Mouse (Mus musculus): ENCODE measurements around the gene Tpr. TPM values are rescaled to one million over a fixed set of nuclear protein-coding genes. Genes with fewer than 3 reads are reported as not detected.
A peak's percentile ranks its signal among the peaks of the same experiment; 100 is the strongest.

Tpr gene
- total and polyA plus RNA-seq, 3 experiments, result 213 to 382 (median 229) TPM

DNA sequence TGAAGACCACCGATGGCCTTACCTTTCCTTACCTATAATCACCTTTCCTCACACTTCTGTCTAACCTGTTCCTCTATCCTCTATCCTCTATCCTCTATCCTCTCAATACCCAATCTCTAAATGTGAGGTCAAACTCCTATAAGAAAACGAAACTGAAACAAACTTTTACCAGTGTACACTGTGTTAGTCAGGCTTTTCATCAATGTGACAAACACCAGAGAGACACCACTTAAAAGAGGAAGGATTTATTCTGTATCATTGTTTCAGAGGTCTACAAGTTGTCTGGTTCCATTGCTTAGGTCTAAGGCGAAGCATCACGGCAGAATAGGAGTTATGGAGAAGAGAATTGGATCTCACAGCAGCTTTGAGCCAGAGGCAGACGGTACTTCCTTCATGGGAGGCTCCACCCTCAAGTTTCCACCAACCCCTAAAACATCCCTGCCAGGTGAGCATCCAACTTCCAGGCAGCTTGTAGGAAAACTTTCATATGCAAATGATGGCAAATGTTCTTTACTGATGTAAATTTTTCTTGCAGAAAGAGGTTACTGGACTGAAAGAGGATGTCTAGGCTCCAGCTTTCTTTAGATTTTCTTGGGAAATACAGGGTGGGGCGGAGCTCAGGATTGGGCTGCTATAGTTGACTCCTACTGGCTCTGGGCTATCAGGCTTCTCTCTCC lies 104.1 kb downstream of the Tpr start:
- peak; percentile 16 for DNase-seq (ENCODE audit: low read depth, low spot score)

GRCm38 (mm10) chr1:150497690-150498089 lies 105.1 kb downstream of the Tpr start:
- DNase-seq (ENCODE audit: low read depth, low spot score), result peak; percentile 7
- Histone ChIP-seq H3K4me1 (ENCODE audit: control insufficient read depth in 1 of 2, insufficient read depth in 2 of 2, low read length in 2 of 2) (no peaks in the 10 kb centered on the region), H3K9ac (ENCODE audit: control insufficient read depth, low read depth, low read length, poor library complexity, severe bottlenecking) (no peak overlapping the region), H3K79me2 (ENCODE audit: control insufficient read depth, insufficient read depth, low read length, poor library complexity) (no peaks in the 10 kb centered on the region), H3K27ac (ENCODE audit: control insufficient read depth, low read depth, low read length) (no peak overlapping the region), H3K27me3 (ENCODE audit: control insufficient read depth in 1 of 2, insufficient read depth in 2 of 2, low read length in 2 of 2) (no peaks in the 10 kb centered on the region), H3K4me3 (ENCODE audit: control insufficient read depth in 1 of 2, insufficient read depth in 1 of 2, low read depth in 2 of 2, low read length in 2 of 2) (no peak overlapping the region), H3K9me3 (replicated peaks; ENCODE audit: insufficient read depth, low read length) (no peaks in the 10 kb centered on the region), H3K36me3 (ENCODE audit: control insufficient read depth in 1 of 2, insufficient read depth in 2 of 2, low read length in 2 of 2) (no peaks in the 10 kb centered on the region)
- no peak for TF ChIP-seq BHLHE40 (IDR thresholded peaks at IDR 0.05; ENCODE audit: borderline replicate concordance, low read depth, low read length)
- TF ChIP-seq GATA1 (IDR thresholded peaks at IDR 0.05; ENCODE audit: low read depth, low read length), result no peak
- 0 out of 6 replicates have a peak, but pooled peaks of 1 of the 3 experiments have one; percentile 18 for TF ChIP-seq CTCF (IDR thresholded peaks at IDR 0.05 in 2 of 3, conservative IDR thresholded peaks at IDR 0.05 in 1 of 3; ENCODE audit: control insufficient read depth in 1 of 3, insufficient read depth in 1 of 3, low read depth in 2 of 3, low read length in 3 of 3, poor library complexity in 1 of 3, severe bottlenecking in 1 of 3)
- TF ChIP-seq JUND (IDR thresholded peaks at IDR 0.05; ENCODE audit: low read depth, low read length), result no peak
- no peak for TF ChIP-seq TBP (IDR thresholded peaks at IDR 0.05; ENCODE audit: low read depth, low read length)
- TF ChIP-seq RAD21 (IDR thresholded peaks at IDR 0.05; ENCODE audit: low read depth, low read length), result peak; percentile 33
- no peak for TF ChIP-seq TAL1 (IDR thresholded peaks at IDR 0.05; ENCODE audit: low read length)
- TF ChIP-seq MYC (IDR thresholded peaks at IDR 0.05; ENCODE audit: low read depth, low read length), result no peak
- no peak for TF ChIP-seq ELF1 (IDR thresholded peaks at IDR 0.05; ENCODE audit: low read depth, low read length)
- TF ChIP-seq KAT2A (conservative IDR thresholded peaks at IDR 0.05; ENCODE audit: low read depth, low read length), result no peak
- no peak for TF ChIP-seq SIN3A (IDR thresholded peaks at IDR 0.05; ENCODE audit: low read length)
- no peak for TF ChIP-seq POLR2A (IDR thresholded peaks at IDR 0.05; ENCODE audit: control insufficient read depth in 1 of 2, insufficient read depth in 1 of 2, low read depth in 1 of 2, low read length in 2 of 2, poor library complexity in 1 of 2)
- TF ChIP-seq POLR2AphosphoS5 (IDR thresholded peaks at IDR 0.05; ENCODE audit: borderline replicate concordance, low read depth, low read length), result no peak
- no peak for TF ChIP-seq CHD1 (IDR thresholded peaks at IDR 0.05; ENCODE audit: low read depth, low read length)
- TF ChIP-seq ZC3H11A (IDR thresholded peaks at IDR 0.05; ENCODE audit: low read depth, low read length), result no peak

More for the DNA sequence above, 104.1 kb downstream of the Tpr start:
- Histone ChIP-seq H3K9ac (ENCODE audit: control insufficient read depth, low read depth, low read length, poor library complexity, severe bottlenecking) (no peak overlapping the region), H3K79me2 (ENCODE audit: control insufficient read depth, insufficient read depth, low read length, poor library complexity) (no peaks in the 10 kb centered on the region), H3K9me3 (replicated peaks; ENCODE audit: insufficient read depth, low read length) (no peaks in the 10 kb centered on the region), H3K36me3 (ENCODE audit: control insufficient read depth in 1 of 2, insufficient read depth in 2 of 2, low read length in 2 of 2) (no peaks in the 10 kb centered on the region), H3K27ac (ENCODE audit: control insufficient read depth, low read depth, low read length) (no peak overlapping the region), H3K4me3 (ENCODE audit: control insufficient read depth in 1 of 2, insufficient read depth in 1 of 2, low read depth in 2 of 2, low read length in 2 of 2) (peak overlapping the region in 1 of 2 experiments; percentile 53; a peak in 1 of 4 replicates), H3K4me1 (ENCODE audit: control insufficient read depth in 1 of 2, insufficient read depth in 2 of 2, low read length in 2 of 2) (no peaks in the 10 kb centered on the region), H3K27me3 (ENCODE audit: control insufficient read depth in 1 of 2, insufficient read depth in 2 of 2, low read length in 2 of 2) (no peaks in the 10 kb centered on the region)
- TF ChIP-seq MYB (IDR thresholded peaks at IDR 0.05; ENCODE audit: low read depth, low read length), result no peak
- TF ChIP-seq HCFC1 (IDR thresholded peaks at IDR 0.05; ENCODE audit: low read depth, low read length), result no peak
- no peak for TF ChIP-seq ZKSCAN1 (IDR thresholded peaks at IDR 0.05; ENCODE audit: low read depth, low read length)
- TF ChIP-seq RAD21 (IDR thresholded peaks at IDR 0.05; ENCODE audit: low read depth, low read length), result no peak
- TF ChIP-seq GATA1 (IDR thresholded peaks at IDR 0.05; ENCODE audit: low read depth, low read length), result no peak
- no peak for TF ChIP-seq CHD2 (IDR thresholded peaks at IDR 0.05; ENCODE audit: low read length)
